Mouse (Mus musculus) megakaryocyte, embryonic 14.5 days (primary cell): ENCODE data around the gene Calb2.

Source experiments
- FLI1 ChIP-seq: IDR thresholded peaks from 2 replicates; pipeline ENCODE4 v1.6.1; 2012; ENCODE audit warnings: low read length, inconsistent platforms, mixed read lengths
- GATA1 ChIP-seq: IDR thresholded peaks from 3 replicates; pipeline ENCODE4 v1.6.1; 2012; ENCODE audit warnings: mixed read lengths, low read length, inconsistent platforms, borderline replicate concordance

DNA sequence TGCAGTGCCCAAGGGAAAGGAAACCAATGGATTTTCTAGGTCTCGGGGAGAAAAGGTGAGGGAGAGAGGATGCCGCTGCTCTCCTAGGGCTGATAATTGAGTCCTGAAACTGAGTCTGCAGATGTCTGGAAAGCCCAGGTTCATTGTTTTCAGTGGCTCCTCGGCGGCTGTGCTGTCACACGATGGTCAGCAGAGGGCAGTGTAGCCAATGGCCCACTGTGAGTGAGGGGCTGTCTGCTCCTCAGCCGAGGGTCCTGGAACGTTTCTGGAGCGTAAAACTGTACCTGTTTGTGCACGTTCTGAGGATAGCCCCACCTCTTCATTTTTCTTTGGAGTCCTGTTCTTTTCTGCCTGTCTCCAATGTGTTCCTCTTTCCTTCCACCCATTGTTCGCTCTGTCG lies 33.8 kb upstream of the Calb2 start:
- TF ChIP-seq GATA1 (no peak), FLI1 (no peak)
